Mouse (Mus musculus) G1E (cell line): ENCODE measurements at regions not wholly inside any gene's neighbourhood (a gene's known extent, or its start where the extent isn't known, plus 50 kb on each side); places are given as distances from the start of the nearest gene placed in this dataset.

ENCODE experiments used
- ATAC-seq: 2 replicates; pipeline ENCODE4 v1.8.0; 2016; ENCODE audit warnings: mild to moderate bottlenecking; ENCODE audit not compliant: insufficient number of reproducible peaks, poor library complexity, low FRiP score, severe bottlenecking; ENCODE audit errors: extremely low read depth
- DNase-seq: peaks from one replicate; pipeline ENCODE4 v3.0.0; 2012; ENCODE audit warnings: low spot score
- H3K27me3 ChIP-seq: 2 replicates; pipeline ENCODE4 v1.6.1; 2012; ENCODE audit warnings: mild to moderate bottlenecking, low read length, inconsistent platforms; ENCODE audit not compliant: insufficient read depth
- H3K36me3 ChIP-seq: replicated peaks from 2 replicates; pipeline ENCODE3; 2012; ENCODE audit warnings: mild to moderate bottlenecking, inconsistent platforms
- H3K4me1 ChIP-seq: 2 replicates; pipeline ENCODE4 v1.6.1; 2012; ENCODE audit warnings: low read depth, low read length, inconsistent platforms, mixed read lengths; ENCODE audit not compliant: insufficient read depth
- H3K4me3 ChIP-seq: 2 replicates; pipeline ENCODE4 v1.5.1; 2012; ENCODE audit warnings: low read depth, mild to moderate bottlenecking, inconsistent platforms, low read length, moderate library complexity, mixed read lengths
- H3K9me3 ChIP-seq: replicated peaks from 2 replicates; pipeline ENCODE4 v1.6.1; 2012; ENCODE audit warnings: inconsistent platforms
- CTCF ChIP-seq: IDR thresholded peaks from 2 replicates; pipeline ENCODE4 v1.5.1; 2012; ENCODE audit warnings: low read depth, low read length, inconsistent platforms, mixed read lengths
- GATA1 ChIP-seq: IDR thresholded peaks from 2 replicates; pipeline ENCODE4 v1.6.1; 2012; ENCODE audit warnings: borderline replicate concordance, low read length, inconsistent platforms, mixed read lengths
- GATA2 ChIP-seq: IDR thresholded peaks from 2 replicates; pipeline ENCODE4 v1.6.1; 2012; ENCODE audit warnings: low read depth, low read length, inconsistent platforms, borderline replicate concordance
- POLR2AphosphoS5 ChIP-seq: IDR thresholded peaks from 2 replicates; pipeline ENCODE4 v1.6.1; 2012; ENCODE audit warnings: low read depth, low read length, inconsistent platforms; ENCODE audit not compliant: insufficient replicate concordance
- TAL1 ChIP-seq: conservative IDR thresholded peaks from 2 replicates; pipeline ENCODE4 v1.6.1; 2012; ENCODE audit warnings: low read depth, low read length, inconsistent platforms, mixed read lengths

GRCm38 (mm10) chr14:58726418-58726817, 416.3 kb downstream of the 1700129C05Rik start:
- H3K4me1 ChIP-seq: no peaks in the 10 kb centered on the region; the same call in 1 of the 2 replicates
- no peak overlapping the region for H3K4me3 ChIP-seq
- ATAC-seq (no peak), DNase-seq (no peak)
- H3K9me3 ChIP-seq: peaks cover 27% of the 10 kb centered on the region
- TF ChIP-seq GATA1 (no peak), POLR2AphosphoS5 (no peak), CTCF (no peak), TAL1 (no peak), GATA2 (no peak)
- H3K36me3 ChIP-seq: no peaks in the 10 kb centered on the region
- H3K27me3 ChIP-seq: no peaks in the 10 kb centered on the region

DNA sequence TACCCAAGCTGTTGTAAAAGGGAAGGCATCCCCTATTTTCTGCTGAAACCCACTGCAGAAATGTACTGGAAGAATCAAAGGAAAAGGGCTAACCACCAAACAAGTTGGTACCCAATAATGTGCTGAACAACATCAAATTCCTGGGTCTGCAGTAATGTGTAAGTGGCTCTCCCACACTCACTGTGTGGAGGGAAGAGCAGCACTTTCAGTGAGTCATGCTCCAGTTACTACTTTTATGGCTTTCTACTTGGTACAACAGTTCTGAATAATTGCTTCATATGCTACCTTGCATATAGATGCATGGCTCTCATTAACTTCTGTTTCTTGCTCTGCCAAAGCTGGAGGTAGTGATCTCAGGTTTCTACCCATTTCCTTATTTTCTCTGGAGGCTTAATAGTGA, 427.8 kb downstream of the 1700129C05Rik start:
- Histone ChIP-seq H3K4me1 (no peaks in the 10 kb centered on the region), H3K27me3 (no peaks in the 10 kb centered on the region), H3K9me3 (peaks cover 12% of the 10 kb centered on the region), H3K4me3 (no peak overlapping the region), H3K36me3 (no peaks in the 10 kb centered on the region)
- ATAC-seq (no peak), DNase-seq (no peak)
- TF ChIP-seq POLR2AphosphoS5 (no peak), CTCF (no peak), TAL1 (no peak), GATA1 (no peak), GATA2 (no peak)

GRCm38 (mm10) chr14:58709861-58710260, 432.8 kb downstream of the 1700129C05Rik start:
- H3K27me3 ChIP-seq: no peaks in the 10 kb centered on the region
- DNase-seq: no peak
- ATAC-seq: no peak
- TF ChIP-seq CTCF (no peak), POLR2AphosphoS5 (no peak), GATA2 (no peak), TAL1 (no peak)
- H3K36me3 ChIP-seq: no peaks in the 10 kb centered on the region
- no peak overlapping the region for H3K4me3 ChIP-seq
- peaks cover 8% of the 10 kb centered on the region; the same call in 1 of the 2 replicates for H3K9me3 ChIP-seq
- no peaks in the 10 kb centered on the region for H3K4me1 ChIP-seq

- Histone ChIP-seq H3K36me3 (no peaks in the 10 kb centered on the region), H3K4me3 (no peak overlapping the region), H3K9me3 (peaks cover 8% of the 10 kb centered on the region; the same call in 1 of the 2 replicates), H3K27me3 (no peaks in the 10 kb centered on the region), H3K4me1 (no peaks in the 10 kb centered on the region)
- no peak for TF ChIP-seq CTCF
- no peak for TF ChIP-seq GATA1
- TF ChIP-seq POLR2AphosphoS5: no peak
- TF ChIP-seq GATA2: no peak
- TF ChIP-seq TAL1: no peak
- no peak for DNase-seq
- no peak for ATAC-seq
Observed at GRCm38 (mm10) chr14:58709281-58709680, 433.4 kb downstream of the 1700129C05Rik start.

GRCm38 (mm10) chr14:58701765-58702164, 440.9 kb downstream of the 1700129C05Rik start:
- Histone ChIP-seq H3K4me1 (no peaks in the 10 kb centered on the region), H3K4me3 (no peak overlapping the region), H3K27me3 (no peaks in the 10 kb centered on the region), H3K36me3 (no peaks in the 10 kb centered on the region), H3K9me3 (peaks cover 8% of the 10 kb centered on the region; the same call in 1 of the 2 replicates)
- no peak for ATAC-seq
- no peak for DNase-seq
- no peak for TF ChIP-seq GATA2
- TF ChIP-seq TAL1: no peak
- TF ChIP-seq CTCF: no peak
- TF ChIP-seq POLR2AphosphoS5: no peak
- no peak for TF ChIP-seq GATA1

DNA sequence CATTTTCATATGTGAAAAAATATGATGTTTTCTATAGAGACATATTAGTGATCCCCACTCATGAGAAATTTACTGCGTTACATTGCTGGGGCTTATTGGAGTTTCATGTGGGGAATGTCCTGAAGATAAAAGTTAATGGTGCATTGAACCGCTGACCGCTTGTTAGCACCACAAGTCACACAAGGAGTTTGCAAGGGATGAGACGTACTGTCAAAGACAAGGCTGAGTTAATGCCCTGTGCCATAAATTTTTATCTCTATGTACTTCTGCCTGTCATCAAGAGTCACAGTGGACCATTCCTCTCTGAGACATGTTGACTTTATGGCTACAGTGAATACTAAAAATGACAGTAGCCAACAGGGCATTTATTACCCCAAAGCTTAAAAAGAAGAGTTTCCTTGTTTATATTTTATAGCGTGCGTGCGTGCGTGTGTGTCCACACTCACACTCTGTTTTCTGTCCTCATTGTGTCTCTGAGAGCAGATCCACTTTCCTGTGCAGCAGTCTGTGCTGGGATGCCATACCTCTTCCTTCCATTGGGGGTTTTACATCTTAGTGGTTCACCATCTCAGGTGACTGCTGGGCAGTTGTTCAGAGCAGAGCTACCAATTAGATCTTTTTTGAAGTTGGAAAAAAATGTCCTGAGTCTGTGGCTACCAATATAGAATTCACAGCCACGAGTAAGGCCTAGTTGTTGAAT, 451.4 kb downstream of the 1700129C05Rik start:
- Histone ChIP-seq H3K4me1 (no peaks in the 10 kb centered on the region), H3K27me3 (no peaks in the 10 kb centered on the region), H3K36me3 (no peaks in the 10 kb centered on the region), H3K4me3 (no peak overlapping the region), H3K9me3 (peaks cover 14% of the 10 kb centered on the region)
- TF ChIP-seq POLR2AphosphoS5: no peak
- TF ChIP-seq GATA1: no peak
- TF ChIP-seq TAL1: no peak
- no peak for TF ChIP-seq CTCF
- no peak for TF ChIP-seq GATA2
- DNase-seq: no peak
- no peak for ATAC-seq
